Mouse (Mus musculus) monocyte, adult 2 months (primary cell): ENCODE results near the gene Gm20388.
A peak's percentile ranks its signal among the peaks of the same experiment; 100 is the strongest.

Experiments used
- DNase-seq, 2 experiments: peaks; one replicate each; pipeline ENCODE4 v3.0.0; 2022; ENCODE audit warnings: low spot score in 2 of 2, low read depth in 1 of 2

The Gm20388 gene

GRCm38 (mm10) chr8:122901892-122902515 lies 2991.4 kb downstream of the Gm20388 start:
- DNase-seq = no peak

GRCm38 (mm10) chr8:122902581-122902980 lies 2991.9 kb downstream of the Gm20388 start:
- no peak for DNase-seq

GRCm38 (mm10) chr8:122903002-122903401 lies 2992.4 kb downstream of the Gm20388 start:
- no peak for DNase-seq

- DNase-seq = no peak
These were observed 2993.9 kb downstream of the Gm20388 start for GRCm38 (mm10) chr8:122904496-122904895.

- no peak for DNase-seq
These were observed 2994.7 kb downstream of the Gm20388 start for GRCm38 (mm10) chr8:122905346-122905745.

- DNase-seq = peak; percentile 54 to 73
These were observed 2995.9 kb downstream of the Gm20388 start for GRCm38 (mm10) chr8:122906463-122907021.

- no peak for DNase-seq
These were observed 3001.5 kb downstream of the Gm20388 start for GRCm38 (mm10) chr8:122912150-122912549.

GRCm38 (mm10) chr8:122912871-122913270 lies 3002.2 kb downstream of the Gm20388 start:
- DNase-seq = no peak

- no peak for DNase-seq
These were observed 3006.1 kb downstream of the Gm20388 start for GRCm38 (mm10) chr8:122916766-122917165.

GRCm38 (mm10) chr8:122917531-122918392 lies 3007.1 kb downstream of the Gm20388 start:
- no peak for DNase-seq

- no peak for DNase-seq
These were observed 3007.9 kb downstream of the Gm20388 start for GRCm38 (mm10) chr8:122918438-122919107.

- DNase-seq = no peak
These were observed 3010.2 kb downstream of the Gm20388 start for GRCm38 (mm10) chr8:122920890-122921289.

GRCm38 (mm10) chr8:122922945-122923344 lies 3012.3 kb downstream of the Gm20388 start:
- no peak for DNase-seq

- no peak for DNase-seq
These were observed 3012.9 kb downstream of the Gm20388 start for GRCm38 (mm10) chr8:122923431-122924090.

GRCm38 (mm10) chr8:122924091-122924490 lies 3013.4 kb downstream of the Gm20388 start:
- no peak for DNase-seq

- DNase-seq = no peak
These were observed 3015.5 kb downstream of the Gm20388 start for GRCm38 (mm10) chr8:122925939-122926722.

GRCm38 (mm10) chr8:122926782-122927181 lies 3016.1 kb downstream of the Gm20388 start:
- no peak for DNase-seq

GRCm38 (mm10) chr8:122927841-122928240 lies 3017.2 kb downstream of the Gm20388 start:
- no peak for DNase-seq

- DNase-seq = peak; percentile 38
These were observed 3018.1 kb downstream of the Gm20388 start for GRCm38 (mm10) chr8:122928631-122929224.
